Mouse (Mus musculus) heart, adult 8-10 months (tissue): ENCODE results near the gene Rps6ka4. TPM values are rescaled to one million over a fixed set of nuclear protein-coding genes. Genes with fewer than 3 reads are reported as not detected.

Source experiments
- DNase-seq: peaks from one replicate; pipeline ENCODE4 v3.0.0; 2022; ENCODE audit warnings: low spot score
- total RNA-seq, 4 experiments: library from RNA; stranded (reverse); gene quantifications; 2 replicates each; pipeline ENCODE4 v1.2.4; 2022

Rps6ka4 gene
- 10 to 100 TPM; 15.0 to 20.0 (median 17.5) TPM for total RNA-seq

- DNase-seq = peak; percentile 65
Measured at GRCm38 (mm10) chr19:6840475-6841291, at the start of gene Rps6ka4. Gene Rps6ka4, minus strand, starts transcription at chr19:6840636.

GRCm38 (mm10) chr19:6877965-6878364 is 37.5 kb upstream of the Rps6ka4 start:
- no peak for DNase-seq

DNA sequence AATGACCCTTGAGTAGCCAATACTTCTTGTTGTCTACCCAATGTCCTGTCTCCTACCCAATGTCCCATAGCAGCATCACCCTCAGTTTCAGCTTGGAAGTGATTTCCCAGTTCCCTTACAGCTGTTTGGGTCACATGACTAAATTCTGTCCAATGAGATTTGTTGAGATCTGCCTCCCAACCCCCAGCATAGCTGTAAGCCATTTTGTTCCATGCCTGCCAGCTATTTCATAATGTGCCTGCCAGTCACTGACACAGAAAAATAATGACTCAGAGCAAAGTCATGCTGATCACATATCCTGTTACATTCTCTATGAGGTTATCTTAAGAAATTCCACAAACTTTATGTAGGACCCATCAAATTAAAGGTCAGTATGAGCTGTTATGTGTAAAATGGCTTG is 36.4 kb upstream of the Rps6ka4 start:
- no peak for DNase-seq

- no peak for DNase-seq
Measured at GRCm38 (mm10) chr19:6875834-6876233, 35.4 kb upstream of the Rps6ka4 start.

DNA sequence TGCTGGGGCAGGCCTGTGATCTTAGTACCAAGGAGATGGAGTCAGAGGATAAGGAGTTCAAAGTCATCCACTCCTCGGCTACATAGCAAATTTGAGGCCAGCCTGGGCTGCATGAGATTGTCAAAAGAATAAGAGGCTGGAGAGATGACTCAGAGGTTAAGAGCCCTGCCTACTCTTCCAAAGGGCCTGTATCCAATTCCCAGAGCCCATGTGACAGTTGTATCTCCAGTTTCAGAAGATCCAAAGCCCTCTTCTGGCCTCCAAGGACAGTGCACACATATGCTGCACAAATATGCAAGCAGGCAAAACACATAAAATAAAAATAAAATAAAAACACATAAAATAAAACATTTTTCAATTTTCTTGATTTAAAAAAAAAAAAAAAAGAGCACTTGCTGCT is 33.8 kb upstream of the Rps6ka4 start:
- no peak for DNase-seq

- no peak for DNase-seq
Measured at GRCm38 (mm10) chr19:6872701-6873100, 32.3 kb upstream of the Rps6ka4 start.

DNA sequence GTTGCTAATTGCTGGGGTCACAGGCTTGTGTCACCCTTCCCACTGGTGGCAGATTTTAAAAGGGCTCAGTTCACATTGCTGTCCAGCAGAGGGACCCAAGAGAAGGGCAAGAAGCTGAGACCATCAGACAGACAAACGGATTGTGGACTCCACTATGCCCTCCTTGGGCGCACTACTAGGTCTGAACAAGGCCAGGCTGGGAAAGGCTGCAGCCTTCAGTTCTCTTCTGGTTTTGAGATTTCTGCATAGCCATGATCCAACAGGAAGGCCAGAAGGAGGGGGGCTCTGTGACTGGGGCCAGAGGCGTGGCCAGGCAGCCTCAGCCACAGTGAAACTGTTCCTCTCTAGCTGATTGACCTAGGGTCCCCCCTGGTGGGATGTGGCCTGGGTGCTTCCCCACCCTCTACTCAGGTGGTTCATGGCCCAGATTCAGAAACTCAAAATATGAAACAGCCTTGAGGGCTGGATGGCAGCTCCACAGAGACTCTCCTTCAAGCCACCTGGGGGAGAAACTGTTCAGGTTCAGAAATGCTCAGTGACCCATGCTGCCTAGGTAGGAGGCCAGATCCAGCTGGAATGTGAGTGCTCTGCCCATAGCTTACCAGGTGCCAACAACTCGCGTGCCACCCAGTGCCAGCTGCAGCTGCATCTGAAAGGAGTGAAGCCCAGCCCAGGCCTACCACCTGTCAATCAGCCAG is 31.3 kb upstream of the Rps6ka4 start:
- no peak for DNase-seq

- DNase-seq = peak; percentile 78
Measured at GRCm38 (mm10) chr19:6869355-6869754, 28.9 kb upstream of the Rps6ka4 start.

GRCm38 (mm10) chr19:6861451-6861850 is 21.0 kb upstream of the Rps6ka4 start:
- DNase-seq = no peak

GRCm38 (mm10) chr19:6860706-6861105 is 20.3 kb upstream of the Rps6ka4 start:
- DNase-seq = no peak

DNA sequence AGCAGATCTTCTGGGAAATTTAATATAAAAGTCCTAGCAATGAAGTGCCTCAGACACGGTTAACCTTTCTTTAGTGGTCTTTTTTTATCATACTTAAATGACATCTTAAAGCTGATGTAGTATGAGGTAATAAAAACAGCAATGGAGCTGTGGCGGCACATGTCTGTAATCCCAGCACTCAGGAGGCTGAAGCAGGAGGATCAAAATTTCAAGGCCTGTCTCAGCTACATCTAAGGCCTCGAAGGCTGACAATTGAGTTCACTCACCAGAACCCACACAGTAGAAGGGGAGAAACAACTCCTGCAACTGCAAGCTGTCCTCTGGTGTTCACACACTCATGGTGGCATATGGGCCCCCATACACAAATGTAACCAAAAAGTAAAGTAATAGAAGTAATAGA is 19.5 kb upstream of the Rps6ka4 start:
- no peak for DNase-seq

- DNase-seq = no peak
Measured at GRCm38 (mm10) chr19:6859032-6859651, 18.7 kb upstream of the Rps6ka4 start.

- DNase-seq = peak; percentile 25
Measured at GRCm38 (mm10) chr19:6858031-6858430, 17.6 kb upstream of the Rps6ka4 start, which contains the start of gene Ccdc88b. Gene Ccdc88b, minus strand, starts transcription at chr19:6858211.

DNA sequence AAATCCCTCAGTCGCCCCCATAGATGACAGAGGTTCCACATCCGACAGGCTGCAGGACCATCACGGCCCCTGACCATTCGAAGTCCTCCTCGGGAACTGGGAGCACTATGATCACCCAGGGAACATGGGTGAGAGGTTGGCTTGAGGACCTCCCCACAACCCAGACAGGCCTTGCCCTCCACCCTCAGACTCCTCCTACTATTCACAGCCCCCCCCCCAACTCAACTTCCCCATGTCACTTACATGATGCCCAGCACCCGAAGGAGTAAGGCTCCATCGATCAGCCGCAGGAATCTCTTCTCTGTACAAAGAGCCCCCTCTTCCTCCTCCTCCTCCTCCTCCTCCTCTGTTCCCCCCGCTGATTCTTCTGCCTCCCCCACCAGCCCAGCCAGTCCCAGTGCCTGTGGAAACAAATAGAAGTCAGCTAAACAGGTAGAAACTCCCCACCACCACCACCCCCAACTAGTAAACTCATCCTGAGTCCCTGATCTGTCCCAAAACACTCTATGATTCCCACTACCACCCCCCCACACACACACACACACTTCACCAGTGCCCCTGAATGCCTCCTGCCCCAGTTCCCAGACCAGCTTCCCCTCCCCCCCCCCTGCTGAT is 17.1 kb upstream of the Rps6ka4 start:
- DNase-seq = no peak

- DNase-seq = no peak
Measured at GRCm38 (mm10) chr19:6857003-6857360, 16.5 kb upstream of the Rps6ka4 start.

GRCm38 (mm10) chr19:6856281-6857002 is 16.0 kb upstream of the Rps6ka4 start:
- no peak for DNase-seq

DNA sequence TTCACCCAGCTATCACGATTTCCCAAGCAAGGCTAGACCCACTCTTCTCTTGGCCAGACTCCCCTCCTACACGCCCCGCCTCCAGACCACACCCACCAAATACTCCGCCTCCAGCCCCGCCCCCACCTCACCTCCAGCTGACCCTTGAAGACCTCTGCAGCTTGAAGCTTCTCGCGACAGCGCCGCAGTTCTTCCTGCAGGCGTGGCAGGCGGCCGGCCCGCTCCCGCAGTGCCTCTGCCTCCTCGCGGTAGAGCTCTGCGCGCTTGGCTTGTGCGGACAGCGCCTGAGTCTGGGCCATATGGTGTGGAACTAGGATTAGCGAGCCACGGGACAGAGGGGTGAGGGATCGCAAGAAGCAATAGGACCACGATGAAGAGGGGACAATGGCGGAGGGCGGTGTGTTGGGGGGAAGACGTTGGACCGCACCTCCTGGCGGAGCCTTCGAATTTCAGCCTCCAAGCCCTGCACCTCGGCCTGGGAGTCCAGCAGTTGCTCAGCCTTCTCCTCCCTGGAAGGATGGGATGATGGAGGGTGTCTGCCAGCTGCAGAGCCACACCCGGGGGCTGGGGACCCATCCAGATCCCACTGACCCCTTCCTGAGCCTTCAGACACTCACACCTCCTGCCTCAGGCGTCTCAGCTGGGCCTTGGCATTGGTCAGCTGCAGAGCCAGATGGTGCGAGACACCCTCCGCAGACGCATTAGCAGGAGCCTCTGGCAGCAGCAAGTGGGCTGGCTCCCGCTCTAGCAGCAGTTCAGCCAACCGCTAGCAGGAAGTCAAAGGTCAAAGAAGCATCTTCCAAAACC is 15.0 kb upstream of the Rps6ka4 start:
- no peak for DNase-seq

DNA sequence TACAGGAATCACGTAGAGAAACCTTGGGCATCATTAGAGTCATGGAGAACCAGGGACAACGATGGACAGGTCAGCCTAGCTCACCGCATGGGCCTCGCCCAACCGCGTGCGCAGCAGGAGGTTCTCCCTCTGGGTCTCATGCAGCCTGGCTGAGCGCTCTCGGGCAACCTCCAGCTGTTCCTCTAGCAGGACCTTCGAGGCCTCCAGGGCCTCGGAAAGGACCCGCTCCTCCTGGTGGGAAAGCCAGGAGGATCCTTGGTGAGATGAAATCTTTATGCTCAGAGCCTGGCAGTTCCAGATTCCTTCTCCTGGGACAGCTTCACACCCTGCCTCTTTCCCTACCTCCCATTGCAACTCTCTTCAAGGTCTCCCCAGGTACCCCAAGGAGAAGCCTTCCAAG is 14.2 kb upstream of the Rps6ka4 start:
- DNase-seq = no peak

GRCm38 (mm10) chr19:6853903-6854302 is 13.5 kb upstream of the Rps6ka4 start:
- no peak for DNase-seq
